Mouse (Mus musculus) liver, embryonic 14.5 days (tissue): Measurements from ENCODE around the gene Mpst. TPM values are rescaled to one million over a fixed set of nuclear protein-coding genes. Genes with fewer than 3 reads are reported as not detected.

ENCODE experiments used
- ATAC-seq: fragments of 200-750 bp; cut with Nextera tagmentation; 2 replicates; pipeline ENCODE4 v1.8.0; 2017; ENCODE audit warnings: moderate number of reproducible peaks, mild to moderate bottlenecking, moderate library complexity; ENCODE audit not compliant: insufficient read depth
- DNase-seq, 3 experiments: peaks; one replicate each; pipeline ENCODE4 v3.0.0-alpha.2; 2012 to 2013; ENCODE audit warnings: low read depth in 3 of 3, low spot score in 3 of 3
- H3K27ac ChIP-seq: fragments of 300-500 bp; sonication (generic); 2 replicates; pipeline ENCODE4 v1.5.1; 2014; ENCODE audit warnings: moderate library complexity, mild to moderate bottlenecking, control low read depth, inconsistent platforms
- H3K27me3 ChIP-seq: fragments of 300-500 bp; sonication (generic); 2 replicates; pipeline ENCODE4 v1.6.1; 2014; ENCODE audit warnings: mild to moderate bottlenecking, low read length, moderate library complexity; ENCODE audit not compliant: control insufficient read depth, insufficient read depth
- H3K36me3 ChIP-seq: fragments of 300-500 bp; sonication (generic); replicated peaks from 2 replicates; pipeline ENCODE4 v1.6.1; 2014; ENCODE audit warnings: low read depth; ENCODE audit not compliant: control insufficient read depth, insufficient read depth
- H3K4me1 ChIP-seq, 2 experiments: fragments of 200-500 bp in 1 of 2; fragments of 300-500 bp in 1 of 2; sonication (generic) in 1 of 2; replicated peaks; 2 replicates each; pipeline ENCODE4 v1.6.1; 2012 to 2014; ENCODE audit warnings: antibody characterized with exemption in 1 of 2, inconsistent platforms in 1 of 2, low read length in 1 of 2; ENCODE audit not compliant: control insufficient read depth in 2 of 2, insufficient read depth in 2 of 2
- H3K4me2 ChIP-seq: fragments of 300-500 bp; sonication (generic); 2 replicates; pipeline ENCODE4 v1.6.1; 2014; ENCODE audit warnings: low read depth, mild to moderate bottlenecking, control low read depth, moderate library complexity
- H3K4me3 ChIP-seq, 2 experiments: fragments of 200-500 bp in 1 of 2; fragments of 300-500 bp in 1 of 2; sonication (generic) in 1 of 2; 2 replicates each; pipeline ENCODE4 v1.5.1; 2012 to 2014; ENCODE audit warnings: low read depth in 2 of 2, low read length in 2 of 2, mild to moderate bottlenecking in 2 of 2, control low read depth in 1 of 2, inconsistent platforms in 1 of 2, moderate library complexity in 1 of 2; ENCODE audit not compliant: insufficient read depth in 1 of 2
- H3K9ac ChIP-seq: fragments of 300-500 bp; sonication (generic); replicated peaks from 2 replicates; pipeline ENCODE4 v1.6.1; 2014; ENCODE audit warnings: mild to moderate bottlenecking, control low read depth, moderate library complexity
- H3K9me3 ChIP-seq: fragments of 300-500 bp; sonication (generic); 2 replicates; pipeline ENCODE4 v1.6.1; 2016; ENCODE audit warnings: low read length, mixed read lengths; ENCODE audit not compliant: control insufficient read depth
- CTCF ChIP-seq: IDR thresholded peaks from 2 replicates; pipeline ENCODE4 v1.5.1; 2016; ENCODE audit warnings: antibody characterized with exemption, low read depth, control low read depth
- EP300 ChIP-seq: IDR thresholded peaks from 2 replicates; pipeline ENCODE4 v1.6.1; 2016; ENCODE audit warnings: antibody characterized with exemption, low read depth
- WGBS: fragments of 180-500 bp; shearing (Covaris S2); extraction: QIAGEN DNeasy Blood & Tissue Kit; methylation state at CpG from one replicate; pipeline ENCODE4 v1.1.7; 2014; ENCODE audit not compliant: insufficient replicate concordance; 5-methylcytosine and 5-hydroxymethylcytosine counted together
- polyA plus RNA-seq, 2 experiments: library from polyadenylated mRNA; depleted of rRNA in 1 of 2; stranded (reverse) in 1 of 2; unstranded in 1 of 2; fragments of >200 nt; fragmentation: Nextera tagmentation in 1 of 2; extraction: Ambion mirVana in 1 of 2; gene quantifications; 2 replicates each; pipeline versions ENCODE4 v1.2.1 to v1.2.3; 2012 to 2014

Mpst gene
- polyA plus RNA-seq, 2 experiments = 6.8 to 90.7 TPM

- TF ChIP-seq CTCF (no peak), EP300 (no peak)
- 3% methylated on average over 52 of the region's 52 CpGs for WGBS
- Histone ChIP-seq H3K27ac (no peak within 1 kb of the TSS), H3K4me1 (peaks cover 0 to 9% of the 10 kb centered on the region in 2 experiments; a peak in 2 of 4 replicates), H3K9ac (no peak within 1 kb of the TSS), H3K4me2 (peak within 1 kb of the TSS; percentile 43), H3K9me3 (no peaks in the 10 kb centered on the region), H3K36me3 (no peaks in the 10 kb centered on the region), H3K4me3 (peak within 1 kb of the TSS; percentile 34 to 41), H3K27me3 (peaks cover 24% of the 10 kb centered on the region)
- ATAC-seq (peak; percentile 14; the same call in 1 of the 2 replicates), DNase-seq (no peak)
Measured at GRCm38 (mm10) chr15:78428391-78429138, 22.3 kb downstream of the Mpst start, which contains the start of gene Kctd17. Gene Kctd17 (plus strand): TSS chr15:78428564.

- no peaks in the 10 kb centered on the region for H3K9me3 ChIP-seq
- peaks cover 20% of the 10 kb centered on the region for H3K27me3 ChIP-seq
- no peak for TF ChIP-seq CTCF
- TF ChIP-seq EP300 = no peak
- no peak overlapping the region for H3K9ac ChIP-seq
- H3K4me2 ChIP-seq = peak overlapping the region; percentile 43
- no peak for ATAC-seq
- 28% methylated on average over 3 of the region's 3 CpGs for WGBS
- H3K4me1 ChIP-seq = peaks cover 0 to 9% of the 10 kb centered on the region in 2 experiments; a peak in 2 of 4 replicates
- H3K4me3 ChIP-seq = peak overlapping the region; percentile 34 to 41
- DNase-seq = no peak
- no peaks in the 10 kb centered on the region for H3K36me3 ChIP-seq
- H3K27ac ChIP-seq = no peak overlapping the region
Measured at GRCm38 (mm10) chr15:78429139-78429459, 22.9 kb downstream of the Mpst start.

DNA sequence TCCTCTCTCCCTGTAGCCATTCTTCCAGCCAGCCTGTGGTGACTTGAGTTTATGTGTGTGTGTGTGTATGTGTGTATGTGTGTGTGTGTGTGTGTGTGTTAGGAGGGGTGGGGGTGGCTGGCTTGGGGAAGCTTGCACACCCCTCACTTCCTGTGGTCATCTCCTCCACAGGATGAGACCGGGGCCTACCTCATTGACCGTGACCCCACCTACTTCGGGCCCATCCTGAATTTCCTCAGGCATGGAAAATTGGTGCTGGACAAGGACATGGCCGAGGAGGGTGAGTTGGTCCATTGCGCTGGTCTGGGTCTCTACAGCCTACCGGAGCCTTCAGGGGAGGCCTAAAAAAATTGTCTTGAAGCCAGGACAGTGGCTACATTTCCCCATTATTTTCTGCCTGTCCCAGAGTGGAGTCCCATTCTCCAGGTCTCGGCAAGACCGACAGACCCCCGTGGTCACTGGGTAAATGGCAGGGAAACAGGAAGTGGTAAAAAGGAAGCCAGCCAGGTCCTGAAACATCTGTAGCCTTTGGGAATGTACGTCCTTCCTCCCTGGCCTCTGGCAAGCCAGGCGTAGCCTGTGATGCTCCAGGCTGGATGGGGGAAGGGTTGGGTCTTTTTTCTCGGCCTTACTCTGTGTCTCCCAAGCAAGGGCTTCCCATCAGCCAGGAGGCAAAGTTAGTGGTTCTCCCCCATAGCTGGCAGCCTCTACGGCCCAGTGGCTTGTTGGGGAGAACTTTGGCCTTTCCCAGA is 23.8 kb downstream of the Mpst start:
- H3K9ac ChIP-seq = no peak overlapping the region
- no peak overlapping the region for H3K4me2 ChIP-seq
- H3K4me1 ChIP-seq = peaks cover 0 to 2% of the 10 kb centered on the region in 2 experiments; a peak in 1 of 4 replicates
- H3K27me3 ChIP-seq = peaks cover 17% of the 10 kb centered on the region
- no peak overlapping the region for H3K4me3 ChIP-seq
- H3K27ac ChIP-seq = no peak overlapping the region
- H3K36me3 ChIP-seq = no peaks in the 10 kb centered on the region
- TF ChIP-seq CTCF (no peak), EP300 (no peak)
- DNase-seq (no peak), ATAC-seq (no peak)
- 42% methylated on average over 13 of the region's 13 CpGs for WGBS
- H3K9me3 ChIP-seq = no peaks in the 10 kb centered on the region

DNA sequence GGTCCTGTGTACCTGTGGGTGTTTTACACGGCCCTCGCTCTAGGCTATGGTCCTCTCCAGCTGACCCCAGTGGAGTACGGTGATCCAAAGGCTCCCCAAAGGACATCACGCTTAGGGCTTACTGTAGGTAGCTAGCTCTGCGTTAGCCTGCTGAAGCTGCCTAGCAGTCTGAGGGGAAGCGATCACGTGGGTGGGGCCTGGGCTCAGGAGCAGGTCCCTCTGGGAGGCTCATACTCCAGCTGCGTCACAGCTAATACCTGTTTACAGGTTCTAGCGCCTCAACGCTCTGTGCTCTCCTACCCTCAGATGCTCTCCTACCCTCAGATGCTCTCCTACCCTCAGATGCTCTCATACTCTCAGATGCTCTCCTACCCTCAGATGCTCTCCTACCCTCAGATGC is 24.7 kb downstream of the Mpst start:
- H3K36me3 ChIP-seq = no peaks in the 10 kb centered on the region
- 68% methylated on average over 10 of the region's 10 CpGs for WGBS
- TF ChIP-seq CTCF (no peak), EP300 (no peak)
- peaks cover 17% of the 10 kb centered on the region for H3K27me3 ChIP-seq
- H3K4me1 ChIP-seq = peaks cover 0 to 2% of the 10 kb centered on the region in 2 experiments; a peak in 1 of 4 replicates
- H3K4me2 ChIP-seq = no peak overlapping the region
- no peak for DNase-seq
- no peak for ATAC-seq
- H3K9ac ChIP-seq = no peak overlapping the region
- H3K9me3 ChIP-seq = no peaks in the 10 kb centered on the region
- H3K27ac ChIP-seq = no peak overlapping the region
- no peak overlapping the region for H3K4me3 ChIP-seq

DNA sequence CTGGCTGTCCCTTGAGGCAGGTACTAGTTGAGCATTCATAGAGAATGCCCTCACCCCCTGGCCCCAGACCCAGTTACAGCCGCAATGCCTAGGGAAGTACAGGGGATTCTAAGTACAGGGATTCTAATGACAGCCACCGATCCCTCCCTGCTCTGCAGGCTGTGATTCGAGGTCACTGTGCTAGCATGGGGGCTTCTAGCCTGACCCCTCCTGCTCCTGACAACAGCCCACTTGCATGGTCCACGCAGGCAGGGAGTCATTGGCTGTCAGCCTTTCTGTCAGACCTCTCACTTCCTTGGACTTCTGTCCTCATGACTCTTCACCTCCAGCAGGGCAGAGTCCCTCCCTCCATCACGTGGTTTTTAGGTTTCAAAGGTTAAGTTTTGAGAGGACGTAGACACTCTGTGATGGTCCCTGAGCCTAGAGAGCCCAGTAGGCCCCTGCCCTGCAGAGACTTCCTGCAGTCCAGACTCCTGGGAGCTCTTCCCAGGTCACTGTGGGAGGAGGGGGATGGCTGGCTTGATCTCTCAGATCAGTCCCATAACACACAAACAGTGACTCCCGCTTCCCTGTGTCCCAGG is 25.4 kb downstream of the Mpst start:
- Histone ChIP-seq H3K27ac (no peak overlapping the region), H3K36me3 (no peaks in the 10 kb centered on the region), H3K4me1 (peaks cover 0 to 2% of the 10 kb centered on the region in 2 experiments; a peak in 1 of 4 replicates), H3K27me3 (peaks cover 21% of the 10 kb centered on the region), H3K9me3 (no peaks in the 10 kb centered on the region), H3K4me2 (no peak overlapping the region), H3K9ac (no peak overlapping the region), H3K4me3 (no peak overlapping the region)
- TF ChIP-seq EP300 (no peak), CTCF (no peak)
- DNase-seq = no peak
- WGBS = 51% methylated on average over 7 of the region's 7 CpGs
- ATAC-seq = 0 out of 2 replicates have a peak, but pooled peaks have one; percentile 42
